In the genomic region with DNA sequence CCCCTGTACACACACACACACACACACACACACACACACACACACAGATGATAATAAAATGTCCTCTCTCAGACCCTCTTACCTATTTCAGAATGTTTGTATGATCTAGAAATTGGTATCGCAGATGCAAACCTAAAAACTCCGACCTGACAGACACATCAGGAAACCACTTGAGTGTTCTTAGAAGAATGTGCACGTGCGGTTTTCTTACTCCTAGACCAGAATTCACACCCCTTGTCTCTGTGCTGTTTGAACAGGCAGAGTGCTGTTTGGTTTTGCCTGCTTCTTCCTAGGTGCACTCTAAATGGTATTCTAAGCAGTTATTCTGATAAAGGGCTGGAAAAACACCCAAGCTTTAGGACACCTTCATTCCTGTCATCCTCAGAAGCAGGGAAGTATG, we compare ENCODE assay signal across 7 mouse cellular contexts.
DNase-seq lines count a peak whose midpoint lies in the region; ATAC-seq and TF ChIP-seq lines count a peak whose summit lies in the region.

No protein-coding gene starts in this region.

- WGBS in heart, embryonic 15.5 days = 54% methylated on average over 4 of the region's 4 CpGs
- 46% methylated on average over 4 of the region's 4 CpGs for WGBS in lung, embryonic 15.5 days
- 59% methylated on average over 4 of the region's 4 CpGs for WGBS in lung, adult 2 months
- 36% methylated on average over 4 of the region's 4 CpGs for WGBS in macrophage (ENCODE audit: missing documents)

- no peak overlapping the region for H3K9ac ChIP-seq in heart, embryonic 15.5 days
- H3K9ac ChIP-seq in lung, embryonic 15.5 days = no peak overlapping the region

- H3K4me2 ChIP-seq in heart, embryonic 15.5 days = peak overlapping the region; percentile 36; the same call in 1 of the 2 replicates
- no peak overlapping the region; the same call in 1 of the 2 replicates for H3K4me2 ChIP-seq in lung, embryonic 15.5 days

- no peak for ATAC-seq in heart, embryonic 15.5 days (replicated peaks; ENCODE audit: insufficient number of reproducible peaks, insufficient read depth, low FRiP score, low read depth)
- no peak for ATAC-seq in lung, embryonic 15.5 days (ENCODE audit: borderline replicate concordance, extremely low read depth, low FRiP score, low TSS enrichment)

- no peaks in the 10 kb centered on the region for H3K36me3 ChIP-seq in heart, embryonic 15.5 days
- no peaks in the 10 kb centered on the region for H3K36me3 ChIP-seq in lung, embryonic 15.5 days
- H3K36me3 ChIP-seq in macrophage (ENCODE audit: inconsistent target) = peaks cover 4% of the 10 kb centered on the region; the same call in 1 of the 2 replicates

- no peak for TF ChIP-seq POLR2A in lung, adult 2 months (IDR thresholded peaks at IDR 0.05; ENCODE audit: borderline replicate concordance, extremely low read depth, low read depth, low read length)

- no peaks in the 10 kb centered on the region for H3K9me3 ChIP-seq in heart, embryonic 15.5 days (replicated peaks)
- no peaks in the 10 kb centered on the region for H3K9me3 ChIP-seq in lung, embryonic 15.5 days

- TF ChIP-seq CTCF in lung, adult 2 months (IDR thresholded peaks at IDR 0.05; ENCODE audit: insufficient read depth, low read length) = no peak

- H3K4me1 ChIP-seq in heart, embryonic 15.5 days (replicated peaks) = peaks cover 32% of the 10 kb centered on the region
- peaks cover 35% of the 10 kb centered on the region for H3K4me1 ChIP-seq in lung, embryonic 15.5 days
- peaks cover 7% of the 10 kb centered on the region; the same call in 1 of the 2 replicates for H3K4me1 ChIP-seq in lung, adult 2 months (ENCODE audit: control insufficient read depth, insufficient read depth, low read length)
- peaks cover 23% of the 10 kb centered on the region for H3K4me1 ChIP-seq in brown adipose tissue, adult 24 weeks (ENCODE audit: control insufficient read depth, insufficient read depth, insufficient read length, low read length)

- H3K27ac ChIP-seq in heart, embryonic 15.5 days = peak overlapping the region; percentile 59
- H3K27ac ChIP-seq in lung, embryonic 15.5 days = peak overlapping the region; percentile 46
- peak overlapping the region; percentile 64 for H3K27ac ChIP-seq in brown adipose tissue, adult 24 weeks (replicated peaks; ENCODE audit: low read depth, low read length)
- peak overlapping the region; percentile 41 for H3K27ac ChIP-seq in macrophage

- no peaks in the 10 kb centered on the region for H3K79me2 ChIP-seq in macrophage (ENCODE audit: inconsistent target)

- DNase-seq in heart, postnatal 4 days = no peak
- no peak for DNase-seq in lung, adult 2 months
- no peak for DNase-seq in right cerebral cortex, postnatal 25 days

- H3K27me3 ChIP-seq in heart, embryonic 15.5 days = no peaks in the 10 kb centered on the region
- H3K27me3 ChIP-seq in lung, embryonic 15.5 days = no peaks in the 10 kb centered on the region

- no peak overlapping the region for H3K4me3 ChIP-seq in heart, embryonic 15.5 days
- no peak overlapping the region for H3K4me3 ChIP-seq in lung, embryonic 15.5 days
- no peak overlapping the region for H3K4me3 ChIP-seq in lung, adult 2 months (replicated peaks; ENCODE audit: extremely low read depth, low read depth, low read length)
- H3K4me3 ChIP-seq in brown adipose tissue, adult 24 weeks (ENCODE audit: insufficient read depth, low read depth, low read length) = no peak overlapping the region
- no peak overlapping the region for H3K4me3 ChIP-seq in macrophage (ENCODE audit: inconsistent target)
